Mouse (Mus musculus) spleen, adult 2 months (tissue): Measurements from ENCODE around the gene Olfr1394. TPM values are rescaled to one million over a fixed set of nuclear protein-coding genes. Genes with fewer than 3 reads are reported as not detected.
A peak's percentile ranks its signal among the peaks of the same experiment; 100 is the strongest.
"Not testable (repeated sequence)": the region's sequence is repeated elsewhere in the genome, so short reads cannot be mapped to it uniquely, and the experiment has no call there.

ENCODE experiments used
- DNase-seq, 2 experiments: peaks; one replicate each; pipeline versions ENCODE4 v3.0.0 to v3.0.0-alpha.2; 2012 to 2021; ENCODE audit warnings: low spot score in 2 of 2, low read depth in 1 of 2
- H3K27ac ChIP-seq: fragments of 200-500 bp; 2 replicates; pipeline ENCODE4 v1.5.1; 2012; ENCODE audit warnings: low read length, inconsistent platforms; ENCODE audit not compliant: insufficient read depth
- H3K27me3 ChIP-seq: fragments of 200-500 bp; 2 replicates; pipeline ENCODE4 v1.6.1; 2012; ENCODE audit warnings: mild to moderate bottlenecking, moderate library complexity, low read length, inconsistent platforms; ENCODE audit not compliant: control insufficient read depth, insufficient read depth
- H3K36me3 ChIP-seq: fragments of 200-500 bp; 2 replicates; pipeline ENCODE4 v1.6.1; 2012; ENCODE audit warnings: mild to moderate bottlenecking, low read length, inconsistent platforms; ENCODE audit not compliant: control insufficient read depth, insufficient read depth
- H3K4me1 ChIP-seq: fragments of 200-500 bp; 2 replicates; pipeline ENCODE4 v1.6.1; 2011; ENCODE audit warnings: inconsistent platforms; ENCODE audit not compliant: control insufficient read depth, insufficient read depth, insufficient read length
- H3K4me3 ChIP-seq: fragments of 200-500 bp; 2 replicates; pipeline ENCODE4 v1.5.1; 2011; ENCODE audit warnings: mild to moderate bottlenecking, inconsistent platforms; ENCODE audit not compliant: insufficient read depth, insufficient read length; ENCODE audit errors: extremely low read depth
- CTCF ChIP-seq: fragments of 200-500 bp; IDR thresholded peaks from 2 replicates; pipeline ENCODE4 v1.5.1; 2011; ENCODE audit warnings: mild to moderate bottlenecking, inconsistent platforms; ENCODE audit not compliant: insufficient read depth, insufficient read length, insufficient replicate concordance; ENCODE audit errors: extremely low read depth
- POLR2A ChIP-seq: fragments of 200-500 bp; IDR thresholded peaks from 2 replicates; pipeline ENCODE4 v1.6.1; 2011; ENCODE audit warnings: low read depth, low read length, inconsistent platforms
- WGBS: fragments of 180-500 bp; shearing (Covaris S2); methylation state at CpG from one replicate; pipeline ENCODE4 v1.1.7; 2018; 5-methylcytosine and 5-hydroxymethylcytosine counted together
- polyA plus RNA-seq: library from polyadenylated mRNA; depleted of rRNA; stranded (reverse); fragments of >200 nt; gene quantifications from 2 replicates; pipeline ENCODE4 v1.2.3, GENCODE M21; 2012

Olfr1394 gene
- polyA plus RNA-seq, 1 experiment = not detected

DNA sequence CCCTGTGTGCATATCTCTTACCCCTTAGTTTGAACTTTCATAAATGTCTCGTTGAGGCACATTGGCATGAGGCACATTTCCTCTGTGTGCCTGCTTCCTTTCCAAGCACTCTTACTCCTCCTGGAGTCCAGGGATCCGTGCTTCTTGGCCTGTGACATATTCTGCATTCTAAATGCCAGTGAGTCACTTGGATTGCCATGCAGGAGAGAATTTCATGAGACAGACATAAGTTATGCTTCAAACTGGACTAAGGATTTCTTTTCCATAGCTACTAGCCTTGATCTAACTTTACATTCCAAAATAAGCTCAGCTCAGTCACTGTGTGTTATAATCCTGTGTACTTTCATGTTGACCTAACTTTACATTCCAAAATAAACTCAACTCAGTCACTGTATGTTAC is 36.9 kb downstream of the Olfr1394 start:
- H3K4me3 ChIP-seq = no peak overlapping the region
- H3K27me3 ChIP-seq = no peaks in the 10 kb centered on the region
- no peak overlapping the region for H3K27ac ChIP-seq
- H3K4me1 ChIP-seq = no peaks in the 10 kb centered on the region
- TF ChIP-seq CTCF (no peak), POLR2A (no peak)
- WGBS = 63% methylated on average over 2 of the region's 2 CpGs
- H3K36me3 ChIP-seq = no peaks in the 10 kb centered on the region
- no peak for DNase-seq

DNA sequence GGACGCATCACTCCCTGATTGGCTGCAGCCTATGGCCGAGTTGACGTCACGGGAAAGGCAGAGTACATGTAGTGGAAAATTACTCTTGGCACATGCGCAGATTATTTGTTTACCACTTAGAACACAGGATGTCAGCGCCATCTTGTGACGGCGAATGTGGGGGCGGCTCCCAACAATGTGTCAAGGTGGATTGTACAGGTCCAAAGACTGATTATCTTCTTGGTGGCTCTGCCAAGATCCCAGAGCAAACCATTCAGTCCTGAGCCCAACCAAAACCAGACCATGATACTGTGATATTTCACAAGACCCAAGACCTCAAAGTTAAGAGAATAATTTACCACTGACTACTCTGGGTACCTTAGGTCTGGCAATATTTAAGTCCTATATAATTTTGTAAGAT is 40.6 kb downstream of the Olfr1394 start:
- H3K27ac ChIP-seq, H3K36me3 ChIP-seq, DNase-seq, H3K27me3 ChIP-seq, H3K4me3 ChIP-seq, H3K4me1 ChIP-seq: not testable (repeated sequence)
- WGBS = 88% methylated on average over 9 of the region's 9 CpGs

GRCm38 (mm10) chr11:49195819-49196322 is 41.7 kb downstream of the Olfr1394 start:
- Histone ChIP-seq H3K27me3 (no peaks in the 10 kb centered on the region), H3K36me3 (no peaks in the 10 kb centered on the region), H3K27ac (no peak overlapping the region), H3K4me1 (no peaks in the 10 kb centered on the region), H3K4me3 (no peak overlapping the region)
- no peak for TF ChIP-seq POLR2A
- no peak for TF ChIP-seq CTCF
- 25% methylated on average over 7 of the region's 7 CpGs for WGBS
- no peak for DNase-seq

DNA sequence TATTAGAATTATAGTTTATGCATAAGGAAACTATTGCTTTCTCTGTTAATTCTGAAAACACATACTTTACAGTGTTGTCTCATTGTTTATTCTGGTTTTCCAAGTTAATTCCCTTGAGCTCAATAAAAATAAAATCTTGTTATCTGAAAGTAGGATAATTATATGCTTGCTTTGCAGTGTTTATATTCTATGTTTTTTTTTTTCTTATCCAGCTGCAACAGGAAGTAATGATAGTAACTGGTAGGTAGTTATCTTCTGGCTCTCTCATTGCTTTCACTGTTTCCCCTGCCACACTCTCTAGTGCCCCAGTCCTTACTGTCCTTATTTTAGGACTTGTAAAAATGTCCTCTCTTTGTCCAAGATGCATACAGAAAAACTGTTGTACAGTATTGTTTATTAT is 46.5 kb downstream of the Olfr1394 start:
- Histone ChIP-seq H3K36me3 (no peaks in the 10 kb centered on the region), H3K4me1 (peaks cover 7% of the 10 kb centered on the region), H3K27ac (no peak overlapping the region), H3K4me3 (no peak overlapping the region), H3K27me3 (no peaks in the 10 kb centered on the region)
- TF ChIP-seq CTCF (no peak), POLR2A (no peak)
- DNase-seq = no peak

GRCm38 (mm10) chr11:49201142-49201541 is 47.0 kb downstream of the Olfr1394 start:
- Histone ChIP-seq H3K36me3 (no peaks in the 10 kb centered on the region), H3K27me3 (no peaks in the 10 kb centered on the region), H3K4me3 (no peak overlapping the region), H3K4me1 (peaks cover 7% of the 10 kb centered on the region), H3K27ac (no peak overlapping the region)
- no peak for DNase-seq
- no peak for TF ChIP-seq CTCF
- TF ChIP-seq POLR2A = no peak

- TF ChIP-seq POLR2A (no peak), CTCF (no peak)
- Histone ChIP-seq H3K36me3 (peaks cover 6% of the 10 kb centered on the region; the same call in 1 of the 2 replicates), H3K27ac (peak overlapping the region; percentile 98), H3K27me3 (no peaks in the 10 kb centered on the region), H3K4me1 (peaks cover 7% of the 10 kb centered on the region), H3K4me3 (no peak overlapping the region)
- 39% methylated on average over 2 of the region's 2 CpGs for WGBS
- DNase-seq = no peak
These were observed 47.9 kb downstream of the Olfr1394 start for GRCm38 (mm10) chr11:49202071-49202470.

DNA sequence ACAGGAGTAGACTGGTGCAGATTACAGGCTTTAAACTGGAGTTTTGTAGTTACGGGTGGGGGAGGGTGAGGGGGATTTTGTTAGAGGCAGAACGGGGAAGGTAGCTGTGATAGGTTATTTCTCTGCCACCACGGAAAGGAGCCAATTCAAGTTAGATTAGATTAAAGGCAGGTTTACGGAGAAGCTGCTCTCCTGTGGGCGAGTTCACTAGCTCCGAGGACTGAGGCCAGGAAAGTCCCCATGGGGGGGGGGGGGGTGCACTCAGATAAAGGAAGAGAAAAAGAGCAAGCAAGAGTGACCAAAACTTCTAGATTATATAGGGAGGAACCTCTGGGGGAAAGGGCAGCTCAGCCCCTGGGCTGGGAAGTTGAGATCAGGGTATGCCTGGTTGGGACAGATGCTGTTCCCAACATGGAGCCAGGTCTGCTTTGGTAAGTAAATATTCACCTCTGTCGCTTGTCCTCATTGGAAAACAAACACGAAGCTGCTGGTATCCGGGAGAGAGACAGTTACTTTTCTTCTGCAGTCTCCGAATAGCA is 48.4 kb downstream of the Olfr1394 start:
- Histone ChIP-seq H3K27me3 (no peaks in the 10 kb centered on the region), H3K4me3 (peak overlapping the region; percentile 89), H3K27ac (peak overlapping the region; percentile 98), H3K36me3 (peaks cover 6% of the 10 kb centered on the region; the same call in 1 of the 2 replicates), H3K4me1 (peaks cover 7% of the 10 kb centered on the region)
- WGBS = 1% methylated on average over 10 of the region's 10 CpGs
- DNase-seq = peak; percentile 9 to 22
- TF ChIP-seq POLR2A (no peak), CTCF (no peak)
